Mouse (Mus musculus) liver, adult 2 months (tissue): Measurements from ENCODE around the gene Cpn2.

Experiments used
- CTCF ChIP-seq: fragments of 200-500 bp; IDR thresholded peaks from 2 replicates; pipeline ENCODE4 v1.5.1; 2011; ENCODE audit warnings: low read depth, low read length, control low read depth
- POLR2A ChIP-seq: fragments of 200-500 bp; IDR thresholded peaks from 2 replicates; pipeline ENCODE4 v1.6.1; 2011; ENCODE audit warnings: low read length, control low read depth; ENCODE audit not compliant: insufficient read depth; ENCODE audit errors: extremely low read depth

- no peak for TF ChIP-seq CTCF
- TF ChIP-seq POLR2A = no peak
Measured at GRCm38 (mm10) chr16:30235577-30235976, 31.7 kb downstream of the Cpn2 start.
